Mouse (Mus musculus): ENCODE data around the gene Ugt1a9. TPM values are rescaled to one million over a fixed set of nuclear protein-coding genes. Genes with fewer than 3 reads are reported as not detected.
"Not testable (repeated sequence)": the region's sequence is repeated elsewhere in the genome, so short reads cannot be mapped to it uniquely, and the experiment has no call there.

Ugt1a9 gene
- polyA plus RNA-seq, 1 experiment from 2014 or later: 0.10 TPM

- not testable (repeated sequence) for H3K27ac ChIP-seq; H3K4me3 ChIP-seq (ENCODE audit: inconsistent target); H3K36me3 ChIP-seq (ENCODE audit: inconsistent target)
- 76% methylated on average over 1 of the region's 1 CpGs for WGBS (ENCODE audit: missing documents)
- peaks cover 73% of the 10 kb centered on the region for H3K79me2 ChIP-seq (ENCODE audit: inconsistent target)
These were observed 59.6 kb downstream of the Ugt1a9 start for GRCm38 (mm10) chr1:88130223-88130622.

- 3% methylated on average over 3 of the region's 3 CpGs for WGBS (ENCODE audit: missing documents)
- Histone ChIP-seq H3K79me2 (ENCODE audit: inconsistent target) (peaks cover 78% of the 10 kb centered on the region), H3K4me3 (ENCODE audit: inconsistent target) (no peak overlapping the region), H3K27ac (peak overlapping the region; percentile 87), H3K36me3 (ENCODE audit: inconsistent target) (no peaks in the 10 kb centered on the region)
These were observed 63.4 kb downstream of the Ugt1a9 start for GRCm38 (mm10) chr1:88133908-88134456.

DNA sequence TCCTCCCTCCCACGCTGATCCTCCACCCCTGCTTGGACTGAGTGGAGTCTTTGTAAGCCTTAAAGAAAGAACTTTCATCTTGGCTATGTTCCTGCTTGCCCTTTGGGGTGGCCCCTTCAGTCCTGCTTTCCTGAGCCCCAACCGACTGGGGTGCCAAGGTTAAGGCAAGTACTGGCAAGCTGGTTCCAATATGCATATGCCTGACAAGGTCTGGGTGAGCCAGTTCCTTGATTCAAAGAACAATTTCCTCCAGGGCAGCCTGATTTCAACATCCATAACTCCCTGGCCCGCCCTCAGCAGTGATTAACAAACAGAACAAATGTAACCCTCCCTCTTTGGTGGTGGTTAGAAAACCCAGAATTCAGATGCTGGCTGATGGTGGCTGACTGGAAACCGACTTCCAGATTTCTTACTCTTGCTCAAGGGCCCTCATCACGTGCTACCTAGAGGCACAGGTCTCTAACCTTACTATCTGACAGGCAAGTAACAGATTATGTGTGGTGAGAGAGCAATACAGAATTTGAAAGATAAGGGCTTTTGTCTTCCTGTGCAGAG is 63.9 kb downstream of the Ugt1a9 start, which contains the start of gene Ugt1a6a:
TSS of gene Ugt1a6a (plus strand) at position 353 of the 555 bp plus-strand sequence.
- H3K27ac ChIP-seq: peak within 1 kb of the TSS; percentile 87
- H3K4me3 ChIP-seq (ENCODE audit: inconsistent target): not testable (repeated sequence)
- 10% methylated on average over 3 of the region's 5 CpGs for WGBS (ENCODE audit: missing documents)

DNA sequence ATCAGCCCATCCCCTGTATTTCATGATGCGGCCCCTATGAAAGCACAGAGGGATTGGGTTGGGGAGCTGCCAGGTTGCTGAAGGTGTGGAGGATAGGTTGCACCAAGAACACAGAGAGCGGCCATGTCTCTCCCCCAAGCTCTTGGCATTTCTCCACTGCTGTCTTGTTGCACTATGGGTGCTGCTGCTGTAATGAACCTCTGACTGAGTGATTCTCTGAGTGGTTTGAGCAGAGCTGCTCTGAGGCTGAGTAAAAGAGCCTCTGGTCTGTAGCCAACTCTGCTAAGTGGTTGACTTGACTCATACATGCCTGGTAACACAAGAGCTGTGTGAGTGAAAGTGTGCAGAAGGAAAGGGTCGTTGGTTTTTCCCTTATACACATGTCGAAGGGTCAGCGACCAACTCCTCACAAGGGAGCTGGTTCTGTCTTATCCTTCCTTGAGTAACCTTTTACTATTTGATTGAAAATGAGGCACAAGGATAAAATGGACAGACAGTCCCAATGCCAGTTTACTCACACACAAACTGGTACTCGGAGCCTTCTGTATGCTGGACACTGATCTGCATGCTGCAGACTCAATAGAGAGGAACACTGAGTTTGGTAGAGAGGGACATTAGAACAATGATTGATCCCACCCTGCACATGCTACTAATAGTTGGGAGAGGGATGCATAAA is 64.8 kb downstream of the Ugt1a9 start:
- WGBS (ENCODE audit: missing documents): 81% methylated on average over 4 of the region's 6 CpGs
- not testable (repeated sequence) for H3K27ac ChIP-seq; H3K4me3 ChIP-seq (ENCODE audit: inconsistent target); H3K36me3 ChIP-seq (ENCODE audit: inconsistent target)
- H3K79me2 ChIP-seq (ENCODE audit: inconsistent target): peaks cover 67% of the 10 kb centered on the region

More for the DNA sequence above, 63.9 kb downstream of the Ugt1a9 start, which contains the start of gene Ugt1a6a:
- H3K36me3 ChIP-seq (ENCODE audit: inconsistent target): not testable (repeated sequence)
- H3K79me2 ChIP-seq (ENCODE audit: inconsistent target): peaks cover 73% of the 10 kb centered on the region

DNA sequence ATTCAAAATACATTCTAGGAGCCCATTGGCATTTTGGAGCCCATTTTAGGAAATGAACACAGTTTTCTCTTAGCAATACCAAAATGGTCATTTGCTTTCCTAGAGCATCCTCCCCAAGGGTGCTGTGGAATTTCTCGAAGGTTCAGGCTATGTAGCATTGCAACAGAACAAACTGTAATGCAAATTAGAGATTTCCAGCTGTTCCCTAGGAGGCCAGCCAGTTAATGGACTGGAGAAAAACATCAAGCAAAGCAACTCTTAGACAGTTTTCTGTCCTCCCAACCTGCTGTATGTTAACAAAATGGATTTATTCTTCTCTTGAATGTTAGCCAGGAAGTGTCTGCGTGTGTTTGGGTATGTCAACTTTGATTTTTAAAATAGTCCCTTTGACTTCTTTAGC is 66.0 kb downstream of the Ugt1a9 start:
- H3K36me3 ChIP-seq (ENCODE audit: inconsistent target): no peaks in the 10 kb centered on the region
- peaks cover 59% of the 10 kb centered on the region for H3K79me2 ChIP-seq (ENCODE audit: inconsistent target)
- no peak overlapping the region for H3K27ac ChIP-seq
- WGBS (ENCODE audit: missing documents): 75% methylated on average over 2 of the region's 2 CpGs
- H3K4me3 ChIP-seq (ENCODE audit: inconsistent target): no peak overlapping the region

- no peak overlapping the region for H3K27ac ChIP-seq
- no peaks in the 10 kb centered on the region for H3K36me3 ChIP-seq (ENCODE audit: inconsistent target)
- peaks cover 59% of the 10 kb centered on the region for H3K79me2 ChIP-seq (ENCODE audit: inconsistent target)
- WGBS (ENCODE audit: missing documents): 100% methylated on average over 3 of the region's 3 CpGs
- H3K4me3 ChIP-seq (ENCODE audit: inconsistent target): no peak overlapping the region
These were observed 66.7 kb downstream of the Ugt1a9 start for GRCm38 (mm10) chr1:88137264-88137663.

GRCm38 (mm10) chr1:88138145-88138544 is 67.5 kb downstream of the Ugt1a9 start:
- Histone ChIP-seq H3K27ac (no peak overlapping the region), H3K36me3 (ENCODE audit: inconsistent target) (no peaks in the 10 kb centered on the region), H3K4me3 (ENCODE audit: inconsistent target) (no peak overlapping the region), H3K79me2 (ENCODE audit: inconsistent target) (peaks cover 59% of the 10 kb centered on the region)
- 100% methylated on average over 1 of the region's 1 CpGs for WGBS (ENCODE audit: missing documents)

DNA sequence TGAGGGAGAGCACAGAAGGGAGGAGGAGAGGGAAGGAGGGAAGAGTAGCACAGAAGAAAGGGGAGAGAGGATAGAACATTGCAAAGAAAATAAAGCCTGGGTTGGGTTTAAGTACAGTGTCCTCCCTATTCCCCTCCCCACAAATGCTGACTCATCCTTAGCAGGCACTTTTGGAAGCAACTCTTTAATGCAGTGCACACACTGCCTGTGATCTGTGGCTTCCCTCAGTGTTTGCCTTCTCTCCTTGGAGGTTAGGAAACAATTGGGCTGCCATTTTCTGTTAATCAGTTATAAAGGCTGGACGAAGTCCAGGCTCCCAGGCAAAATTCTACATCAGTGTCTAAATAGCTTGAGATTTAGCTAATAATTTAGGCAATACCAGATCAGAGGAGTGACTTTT is 69.9 kb downstream of the Ugt1a9 start:
- not testable (repeated sequence) for H3K4me3 ChIP-seq (ENCODE audit: inconsistent target); H3K27ac ChIP-seq; H3K36me3 ChIP-seq (ENCODE audit: inconsistent target)
- WGBS (ENCODE audit: missing documents): 60% methylated on average over 1 of the region's 1 CpGs
- peaks cover 56% of the 10 kb centered on the region for H3K79me2 ChIP-seq (ENCODE audit: inconsistent target)

DNA sequence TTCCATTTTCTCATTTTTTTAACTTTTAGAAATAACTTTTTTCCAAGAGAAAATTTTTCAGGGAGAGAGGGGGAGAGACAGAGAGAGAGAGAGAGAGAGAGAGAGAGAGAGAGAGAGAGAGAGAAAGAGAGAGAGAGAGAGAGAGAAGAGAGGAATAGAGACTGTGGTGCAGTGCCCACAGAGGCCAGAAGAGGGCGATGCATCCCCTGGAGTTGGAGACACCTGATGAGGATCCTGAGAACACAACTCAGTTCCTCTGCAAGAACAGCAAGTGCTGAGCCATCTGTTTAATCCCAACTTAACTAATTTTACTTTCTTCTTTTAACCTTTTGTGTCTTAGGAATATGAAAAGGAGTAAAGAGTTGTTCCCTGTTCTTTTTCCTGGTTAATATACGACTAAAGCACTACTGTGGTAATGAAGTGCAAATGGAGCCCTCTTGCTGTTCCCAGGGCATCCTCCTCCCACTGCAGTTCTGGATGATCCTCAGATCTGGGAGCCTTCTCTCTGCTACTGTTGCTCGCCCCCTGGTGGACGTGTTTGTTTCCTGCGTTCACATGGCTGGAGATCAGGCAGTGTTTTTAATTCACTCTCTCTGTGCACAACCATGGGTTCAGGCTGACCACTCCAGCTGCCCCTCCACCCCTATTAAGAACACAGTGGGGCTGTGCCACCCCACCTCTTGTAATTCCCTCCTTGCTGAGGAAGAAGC is 73.5 kb downstream of the Ugt1a9 start:
- peaks cover 52% of the 10 kb centered on the region; the same call in 1 of the 2 replicates for H3K79me2 ChIP-seq (ENCODE audit: inconsistent target)
- WGBS (ENCODE audit: missing documents): 25% methylated on average over 2 of the region's 5 CpGs
- H3K27ac ChIP-seq; H3K36me3 ChIP-seq (ENCODE audit: inconsistent target); H3K4me3 ChIP-seq (ENCODE audit: inconsistent target): not testable (repeated sequence)

GRCm38 (mm10) chr1:88145278-88145677 is 74.7 kb downstream of the Ugt1a9 start:
- 92% methylated on average over 2 of the region's 2 CpGs for WGBS (ENCODE audit: missing documents)
- not testable (repeated sequence) for H3K4me3 ChIP-seq (ENCODE audit: inconsistent target); H3K27ac ChIP-seq; H3K36me3 ChIP-seq (ENCODE audit: inconsistent target)
- peaks cover 64% of the 10 kb centered on the region; the same call in 1 of the 2 replicates for H3K79me2 ChIP-seq (ENCODE audit: inconsistent target)

- H3K79me2 ChIP-seq (ENCODE audit: inconsistent target): peaks cover 90% of the 10 kb centered on the region
- H3K27ac ChIP-seq; H3K36me3 ChIP-seq (ENCODE audit: inconsistent target); H3K4me3 ChIP-seq (ENCODE audit: inconsistent target): not testable (repeated sequence)
- no CpG with 5 or more reads among the region's 2 CpGs for WGBS (ENCODE audit: missing documents)
These were observed 79.5 kb downstream of the Ugt1a9 start for GRCm38 (mm10) chr1:88150133-88150532.

- no peaks in the 10 kb centered on the region for H3K36me3 ChIP-seq (ENCODE audit: inconsistent target)
- no peak overlapping the region for H3K4me3 ChIP-seq (ENCODE audit: inconsistent target)
- H3K27ac ChIP-seq: peak overlapping the region; percentile 15
- 3% methylated on average over 2 of the region's 2 CpGs for WGBS (ENCODE audit: missing documents)
- peaks cover 84% of the 10 kb centered on the region for H3K79me2 ChIP-seq (ENCODE audit: inconsistent target)
These were observed 87.8 kb downstream of the Ugt1a9 start for GRCm38 (mm10) chr1:88158430-88158829.

DNA sequence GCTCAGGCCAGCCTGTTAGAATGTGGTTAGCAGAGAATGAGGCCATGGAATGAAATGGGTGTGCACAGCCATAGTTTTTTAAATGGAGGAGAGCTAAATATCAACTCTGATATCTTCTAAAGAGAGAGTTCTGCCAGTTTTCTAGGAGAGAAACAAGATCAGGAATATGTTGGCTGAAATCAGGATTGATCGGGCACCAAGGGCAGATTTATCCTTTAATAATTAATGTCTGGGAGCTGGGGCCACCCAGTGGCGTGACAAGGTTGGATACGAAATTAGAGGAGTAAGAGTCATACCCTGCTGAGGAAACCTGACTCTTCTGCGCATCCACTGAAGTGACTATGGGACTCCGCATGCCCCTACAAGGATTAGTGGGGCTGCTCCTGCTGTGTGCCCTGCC is 95.1 kb downstream of the Ugt1a9 start, which contains the start of gene Ugt1a5:
TSS of gene Ugt1a5 (plus strand) at position 302 of the 400 bp plus-strand sequence.
- no peak within 1 kb of the TSS for H3K4me3 ChIP-seq (ENCODE audit: inconsistent target)
- H3K27ac ChIP-seq: no peak within 1 kb of the TSS
- H3K36me3 ChIP-seq (ENCODE audit: inconsistent target): peaks cover 8% of the 10 kb centered on the region; the same call in 1 of the 2 replicates
- H3K79me2 ChIP-seq (ENCODE audit: inconsistent target): peaks cover 83% of the 10 kb centered on the region
- WGBS (ENCODE audit: missing documents): 100% methylated on average over 5 of the region's 5 CpGs

GRCm38 (mm10) chr1:88172190-88172589 is 101.6 kb downstream of the Ugt1a9 start:
- not testable (repeated sequence) for H3K36me3 ChIP-seq (ENCODE audit: inconsistent target); H3K4me3 ChIP-seq (ENCODE audit: inconsistent target); H3K27ac ChIP-seq
- WGBS (ENCODE audit: missing documents): 90% methylated on average over 2 of the region's 7 CpGs
- H3K79me2 ChIP-seq (ENCODE audit: inconsistent target): peaks cover 35% of the 10 kb centered on the region; the same call in 1 of the 2 replicates

All from macrophage (primary cell).